Mouse (Mus musculus) liver, embryonic 12.5 days (tissue): ENCODE data around the gene Slc37a1. TPM values are rescaled to one million over a fixed set of nuclear protein-coding genes. Genes with fewer than 3 reads are reported as not detected.
A peak's percentile ranks its signal among the peaks of the same experiment; 100 is the strongest.

ENCODE experiments used
- ATAC-seq: fragments of 200-750 bp; cut with Nextera tagmentation; 2 replicates; pipeline ENCODE4 v1.8.0; 2017; ENCODE audit warnings: moderate number of reproducible peaks, mild to moderate bottlenecking, moderate library complexity
- H3K27ac ChIP-seq: fragments of 300-500 bp; sonication (generic); 2 replicates; pipeline ENCODE4 v1.5.1; 2016; ENCODE audit warnings: mild to moderate bottlenecking
- H3K27me3 ChIP-seq: fragments of 300-500 bp; sonication (generic); replicated peaks from 2 replicates; pipeline ENCODE4 v1.6.1; 2016; ENCODE audit warnings: mild to moderate bottlenecking, moderate library complexity
- H3K36me3 ChIP-seq: fragments of 300-500 bp; sonication (generic); 2 replicates; pipeline ENCODE4 v1.6.1; 2016; ENCODE audit warnings: mild to moderate bottlenecking, moderate library complexity
- H3K4me1 ChIP-seq: fragments of 300-500 bp; sonication (generic); 2 replicates; pipeline ENCODE4 v1.6.1; 2016
- H3K4me2 ChIP-seq: fragments of 300-500 bp; sonication (generic); 2 replicates; pipeline ENCODE4 v1.6.1; 2016; ENCODE audit warnings: mild to moderate bottlenecking, moderate library complexity
- H3K4me3 ChIP-seq: fragments of 300-500 bp; sonication (generic); 2 replicates; pipeline ENCODE4 v1.5.1; 2016; ENCODE audit warnings: mild to moderate bottlenecking, moderate library complexity
- H3K9ac ChIP-seq: fragments of 300-500 bp; sonication (generic); 2 replicates; pipeline ENCODE4 v1.6.1; 2016; ENCODE audit warnings: mild to moderate bottlenecking, moderate library complexity
- H3K9me3 ChIP-seq: fragments of 300-500 bp; sonication (generic); replicated peaks from 2 replicates; pipeline ENCODE4 v1.6.1; 2016; ENCODE audit warnings: mild to moderate bottlenecking, moderate library complexity
- WGBS: fragments of 180-500 bp; shearing (Covaris S2); methylation state at CpG from one replicate; pipeline ENCODE4 v1.1.7; 2016; ENCODE audit not compliant: insufficient replicate concordance; 5-methylcytosine and 5-hydroxymethylcytosine counted together
- polyA plus RNA-seq: library from polyadenylated mRNA; unstranded; fragments of >200 nt; fragmentation: Nextera tagmentation; extraction: Ambion mirVana; gene quantifications from 2 replicates; pipeline ENCODE4 v1.2.1, GENCODE M21; 2016

Slc37a1 gene
- polyA plus RNA-seq, result 4.4 and 5.4 TPM in 2 replicates

DNA sequence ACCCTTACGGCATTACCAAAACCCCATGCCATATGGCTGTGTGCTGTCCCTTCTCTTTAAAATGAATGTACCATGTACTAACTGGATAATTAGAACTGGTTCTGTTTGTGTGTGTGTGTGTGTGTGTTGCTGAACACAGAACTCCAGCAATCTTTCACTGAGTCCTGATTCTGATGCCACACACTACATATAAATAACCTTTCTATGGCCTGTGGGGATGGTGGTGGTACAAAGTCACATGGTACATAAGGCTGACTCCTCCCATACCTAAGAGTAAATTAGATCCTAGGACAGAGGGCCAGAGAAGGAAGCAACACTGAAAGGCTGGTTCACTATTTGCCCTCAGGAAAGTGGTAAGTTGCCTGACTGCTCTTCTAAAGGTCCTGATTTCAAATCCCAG is at the start of gene Slc37a1:
Slc37a1 (plus strand) TSS at position 301 of the 400 bp plus-strand sequence.
- WGBS, result 81% methylated on average over 1 of the region's 1 CpGs
- H3K9me3 ChIP-seq, result no peaks in the 10 kb centered on the region
- ATAC-seq, result no peak

DNA sequence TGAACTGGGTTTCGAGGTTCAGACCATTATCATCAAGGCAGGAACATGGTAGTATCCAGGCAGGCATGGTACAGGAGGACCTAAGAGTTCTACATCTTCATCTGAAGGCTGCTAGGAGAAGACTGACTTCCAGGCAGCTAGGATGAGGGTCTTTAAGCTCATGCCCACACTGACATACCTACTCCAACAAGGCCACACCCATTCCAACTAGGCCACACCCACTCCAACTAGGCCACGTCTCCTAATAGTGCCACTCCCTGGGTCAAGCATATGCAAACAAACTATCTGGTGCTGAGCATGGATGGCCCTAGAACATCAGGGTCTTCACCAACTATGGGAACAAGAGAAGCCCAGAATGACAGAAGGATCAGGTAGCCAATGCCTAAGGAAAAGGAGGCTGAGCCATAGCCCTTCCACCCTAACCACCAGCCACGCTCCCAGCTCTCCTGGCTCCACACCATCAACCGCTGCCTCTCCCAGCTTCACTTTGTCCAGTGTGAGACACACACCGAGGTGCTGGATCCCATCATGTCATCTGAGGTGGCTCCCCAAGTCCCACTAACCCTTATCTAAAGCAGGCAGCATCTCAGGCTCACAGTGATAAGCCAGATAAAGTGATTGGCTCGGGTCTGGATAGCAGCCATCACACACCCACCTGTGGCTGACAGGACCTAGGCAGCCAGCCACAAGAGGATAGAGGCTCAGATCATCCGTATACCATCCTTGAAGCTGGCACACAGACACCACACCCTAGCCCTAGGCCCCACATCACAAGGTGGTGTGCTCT is 48.2 kb upstream of the Slc37a1 start:
- ATAC-seq, result peak; percentile 76
- H3K36me3 ChIP-seq, result peaks cover 93% of the 10 kb centered on the region
- no peak overlapping the region for H3K9ac ChIP-seq
- no peak overlapping the region for H3K27ac ChIP-seq
- H3K4me2 ChIP-seq, result no peak overlapping the region
- H3K27me3 ChIP-seq, result no peaks in the 10 kb centered on the region
- H3K4me1 ChIP-seq, result peaks cover 10% of the 10 kb centered on the region
- 54% methylated on average over 7 of the region's 7 CpGs for WGBS
- no peak overlapping the region for H3K4me3 ChIP-seq
- H3K9me3 ChIP-seq, result peaks cover 3% of the 10 kb centered on the region; the same call in 1 of the 2 replicates

More for the DNA sequence above, at the start of gene Slc37a1:
- Histone ChIP-seq H3K4me1 (no peaks in the 10 kb centered on the region), H3K27ac (no peak within 1 kb of the TSS), H3K36me3 (no peaks in the 10 kb centered on the region), H3K27me3 (peaks cover 16% of the 10 kb centered on the region), H3K4me3 (no peak within 1 kb of the TSS), H3K9ac (no peak within 1 kb of the TSS), H3K4me2 (no peak within 1 kb of the TSS)

GRCm38 (mm10) chr17:31241156-31241555 is 45.4 kb upstream of the Slc37a1 start:
- H3K9me3 ChIP-seq, result peaks cover 10% of the 10 kb centered on the region
- peaks cover 73% of the 10 kb centered on the region for H3K36me3 ChIP-seq
- H3K4me2 ChIP-seq, result no peak overlapping the region
- peaks cover 10% of the 10 kb centered on the region for H3K4me1 ChIP-seq
- no peaks in the 10 kb centered on the region for H3K27me3 ChIP-seq
- WGBS, result 76% methylated on average over 8 of the region's 8 CpGs
- no peak overlapping the region for H3K27ac ChIP-seq
- H3K4me3 ChIP-seq, result no peak overlapping the region
- no peak overlapping the region for H3K9ac ChIP-seq
- ATAC-seq, result no peak

- Histone ChIP-seq H3K4me2 (no peak overlapping the region), H3K4me1 (peaks cover 17% of the 10 kb centered on the region), H3K27me3 (no peaks in the 10 kb centered on the region), H3K36me3 (peaks cover 57% of the 10 kb centered on the region), H3K9me3 (peaks cover 10% of the 10 kb centered on the region), H3K4me3 (no peak overlapping the region), H3K9ac (no peak overlapping the region), H3K27ac (no peak overlapping the region)
- 20% methylated on average over 1 of the region's 1 CpGs for WGBS
- ATAC-seq, result no peak
Observed at GRCm38 (mm10) chr17:31242764-31243163, 43.8 kb upstream of the Slc37a1 start.

GRCm38 (mm10) chr17:31245321-31245720 is 41.3 kb upstream of the Slc37a1 start:
- H3K9me3 ChIP-seq, result peaks cover 10% of the 10 kb centered on the region
- H3K27me3 ChIP-seq, result no peaks in the 10 kb centered on the region
- H3K4me3 ChIP-seq, result no peak overlapping the region
- WGBS, result 17% methylated on average over 5 of the region's 5 CpGs
- H3K27ac ChIP-seq, result no peak overlapping the region
- no peak overlapping the region for H3K9ac ChIP-seq
- ATAC-seq, result no peak
- H3K4me2 ChIP-seq, result no peak overlapping the region
- H3K36me3 ChIP-seq, result peaks cover 32% of the 10 kb centered on the region
- peaks cover 6% of the 10 kb centered on the region for H3K4me1 ChIP-seq

GRCm38 (mm10) chr17:31247144-31247543 is 39.4 kb upstream of the Slc37a1 start:
- no peak for ATAC-seq
- no peak overlapping the region for H3K4me3 ChIP-seq

DNA sequence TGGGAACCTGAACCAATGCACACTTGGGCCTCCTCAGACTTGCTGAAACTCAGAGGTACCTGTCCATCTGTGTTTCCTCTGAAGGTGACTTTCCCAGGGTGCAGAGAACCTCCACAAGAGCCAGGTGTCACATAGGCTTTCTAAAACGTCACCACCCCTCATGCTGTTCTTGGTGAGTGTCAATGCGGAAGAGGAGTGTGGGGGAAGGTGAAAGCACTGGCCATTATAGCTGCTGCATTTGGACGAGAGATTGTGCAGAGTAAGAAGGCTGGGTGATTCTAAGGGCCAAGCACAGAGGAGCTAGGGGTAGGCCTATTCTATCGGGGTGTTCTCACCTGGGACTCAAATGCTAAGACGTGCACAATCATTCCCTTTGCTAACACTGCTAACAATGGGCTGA is 32.6 kb upstream of the Slc37a1 start:
- ATAC-seq, result no peak
- no peaks in the 10 kb centered on the region for H3K36me3 ChIP-seq
- no peak overlapping the region for H3K4me3 ChIP-seq
- 54% methylated on average over 5 of the region's 5 CpGs for WGBS
- no peaks in the 10 kb centered on the region for H3K4me1 ChIP-seq
- H3K9ac ChIP-seq, result no peak overlapping the region
- no peak overlapping the region for H3K4me2 ChIP-seq
- H3K9me3 ChIP-seq, result no peaks in the 10 kb centered on the region
- H3K27ac ChIP-seq, result no peak overlapping the region
- H3K27me3 ChIP-seq, result no peaks in the 10 kb centered on the region

More at GRCm38 (mm10) chr17:31247144-31247543, 39.4 kb upstream of the Slc37a1 start:
- peaks cover 6% of the 10 kb centered on the region for H3K4me1 ChIP-seq
- no peak overlapping the region for H3K27ac ChIP-seq
- no peak overlapping the region for H3K4me2 ChIP-seq
- H3K9me3 ChIP-seq, result peaks cover 10% of the 10 kb centered on the region
- H3K36me3 ChIP-seq, result peaks cover 17% of the 10 kb centered on the region
- H3K9ac ChIP-seq, result no peak overlapping the region
- H3K27me3 ChIP-seq, result no peaks in the 10 kb centered on the region
- 30% methylated on average over 5 of the region's 5 CpGs for WGBS

GRCm38 (mm10) chr17:31254463-31254931 is 32.1 kb upstream of the Slc37a1 start:
- WGBS, result 25% methylated on average over 9 of the region's 9 CpGs
- Histone ChIP-seq H3K4me2 (no peak overlapping the region), H3K9ac (no peak overlapping the region), H3K4me1 (no peaks in the 10 kb centered on the region), H3K4me3 (no peak overlapping the region), H3K27ac (no peak overlapping the region), H3K36me3 (no peaks in the 10 kb centered on the region), H3K27me3 (no peaks in the 10 kb centered on the region), H3K9me3 (no peaks in the 10 kb centered on the region)
- ATAC-seq, result no peak

GRCm38 (mm10) chr17:31257149-31257548 is 29.4 kb upstream of the Slc37a1 start:
- WGBS, result 41% methylated on average over 1 of the region's 1 CpGs
- ATAC-seq, result no peak
- H3K27ac ChIP-seq, result no peak overlapping the region
- H3K4me1 ChIP-seq, result peaks cover 8% of the 10 kb centered on the region; the same call in 1 of the 2 replicates
- H3K27me3 ChIP-seq, result no peaks in the 10 kb centered on the region
- H3K36me3 ChIP-seq, result no peaks in the 10 kb centered on the region
- no peak overlapping the region for H3K4me3 ChIP-seq
- no peak overlapping the region for H3K9ac ChIP-seq
- no peak overlapping the region for H3K4me2 ChIP-seq
- no peaks in the 10 kb centered on the region for H3K9me3 ChIP-seq

- Histone ChIP-seq H3K4me2 (no peak overlapping the region), H3K27me3 (no peaks in the 10 kb centered on the region), H3K36me3 (no peaks in the 10 kb centered on the region), H3K9ac (no peak overlapping the region), H3K27ac (no peak overlapping the region), H3K4me1 (peaks cover 8% of the 10 kb centered on the region; the same call in 1 of the 2 replicates), H3K4me3 (no peak overlapping the region), H3K9me3 (no peaks in the 10 kb centered on the region)
- 84% methylated on average over 12 of the region's 12 CpGs for WGBS
- ATAC-seq, result no peak
Observed at GRCm38 (mm10) chr17:31257898-31258297, 28.7 kb upstream of the Slc37a1 start.

- 72% methylated on average over 9 of the region's 9 CpGs for WGBS
- ATAC-seq, result no peak
- Histone ChIP-seq H3K27me3 (no peaks in the 10 kb centered on the region), H3K4me2 (no peak overlapping the region), H3K27ac (no peak overlapping the region), H3K4me3 (no peak overlapping the region), H3K9me3 (no peaks in the 10 kb centered on the region), H3K9ac (no peak overlapping the region), H3K36me3 (no peaks in the 10 kb centered on the region), H3K4me1 (peaks cover 8% of the 10 kb centered on the region; the same call in 1 of the 2 replicates)
Observed at GRCm38 (mm10) chr17:31258310-31258865, 28.2 kb upstream of the Slc37a1 start.

GRCm38 (mm10) chr17:31259145-31259544 is 27.4 kb upstream of the Slc37a1 start:
- Histone ChIP-seq H3K9ac (no peak overlapping the region), H3K4me3 (no peak overlapping the region), H3K4me2 (no peak overlapping the region), H3K4me1 (peaks cover 8% of the 10 kb centered on the region; the same call in 1 of the 2 replicates), H3K27me3 (no peaks in the 10 kb centered on the region), H3K36me3 (no peaks in the 10 kb centered on the region), H3K9me3 (no peaks in the 10 kb centered on the region), H3K27ac (no peak overlapping the region)
- ATAC-seq, result no peak
- WGBS, result 83% methylated on average over 4 of the region's 4 CpGs
